Mouse (Mus musculus): ENCODE measurements at regions not wholly inside any gene's neighbourhood (a gene's known extent, or its start where the extent isn't known, plus 50 kb on each side); places are given as distances from the start of the nearest gene placed in this dataset.

GRCm38 (mm10) chr13:111935721-111936080, 126.9 kb upstream of the Map3k1 start:
- TF ChIP-seq USF1 (IDR thresholded peaks at IDR 0.05; ENCODE audit: low read depth) = no peak
- TF ChIP-seq CTCF (IDR thresholded peaks at IDR 0.05; ENCODE audit: control insufficient read depth, insufficient read depth, insufficient read length) = no peak
